ENCODE assay signal across 14 mouse cellular contexts in the genomic region with DNA sequence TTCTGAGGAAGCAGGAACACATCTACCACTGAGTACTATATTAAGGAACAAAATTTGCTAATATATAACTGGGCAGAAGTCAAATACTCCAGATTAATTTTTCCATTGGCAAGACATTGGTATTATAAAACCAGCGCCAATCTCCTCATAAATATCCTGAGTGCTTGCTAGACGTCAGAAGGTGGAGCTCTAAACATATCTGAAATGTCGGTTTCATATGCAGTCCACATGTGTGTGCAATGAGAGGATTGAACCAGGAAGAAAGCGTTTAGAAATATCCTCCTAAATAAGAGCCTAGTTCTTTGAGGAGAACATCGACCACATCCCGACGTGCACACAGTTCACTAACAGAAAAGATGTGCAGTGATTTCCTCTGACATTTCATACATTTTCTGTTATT.
DNase-seq lines count a peak whose midpoint lies in the region; ATAC-seq and TF ChIP-seq lines count a peak whose summit lies in the region.
"Had no signal": no experiment of that assay in that cellular context is flagged by ENCODE, and none has a peak within 500 bp of the region (broad histone marks: within the 10 kb centered on the region; RNA-seq: fewer than 3 reads in every experiment).

No protein-coding gene starts in this region.

- TF ChIP-seq POLR2A in limb, embryonic 14.5 days (IDR thresholded peaks at IDR 0.05; ENCODE audit: borderline replicate concordance, extremely low read depth, insufficient read depth, insufficient read length) = no peak

- no peak for ATAC-seq in kidney, postnatal 0 days (replicated peaks; ENCODE audit: low FRiP score, low read depth)
- ATAC-seq in kidney, embryonic 15.5 days (replicated peaks; ENCODE audit: low FRiP score) = no peak
- ATAC-seq in limb, embryonic 14.5 days (ENCODE audit: low FRiP score, low read depth) = peak; percentile 57
- no peak for ATAC-seq in erythroid progenitor cell, adult 5-6 weeks (replicated peaks; ENCODE audit: low FRiP score, poor library complexity, severe bottlenecking)

- no peak overlapping the region for H3K4me3 ChIP-seq in kidney, postnatal 0 days (replicated peaks; ENCODE audit: low read depth, low read length)
- H3K4me3 ChIP-seq in kidney, embryonic 15.5 days (replicated peaks) = no peak overlapping the region
- no peak overlapping the region for H3K4me3 ChIP-seq in limb, embryonic 14.5 days (replicated peaks; ENCODE audit: low read length)
- H3K4me3 ChIP-seq: heart, embryonic 10.5 days; limb, embryonic 15.5 days had no signal

- peak; percentile 36; the same call in 1 of the 2 replicates for TF ChIP-seq CTCF in kidney, postnatal 0 days (IDR thresholded peaks at IDR 0.05; ENCODE audit: low read depth)

- H3K4me1 ChIP-seq in kidney, postnatal 0 days (replicated peaks; ENCODE audit: insufficient read depth, low read length) = no peaks in the 10 kb centered on the region
- H3K4me1 ChIP-seq in kidney, embryonic 15.5 days = no peaks in the 10 kb centered on the region
- no peaks in the 10 kb centered on the region for H3K4me1 ChIP-seq in limb, embryonic 14.5 days (ENCODE audit: control insufficient read depth, insufficient read depth, low read length)
- H3K4me1 ChIP-seq: heart, embryonic 10.5 days; limb, embryonic 15.5 days had no signal

- DNase-seq in embryo, embryonic 11 days = peak; percentile 42
- no peak for DNase-seq in embryo, embryonic 10 days (ENCODE audit: low spot score)
- no peak for DNase-seq in kidney, postnatal 0 days (ENCODE audit: low spot score)
- DNase-seq in MN1 (ENCODE audit: low spot score) = peak; percentile 19
- DNase-seq in limb, embryonic 14.5 days (ENCODE audit: low spot score) = peak; percentile 53
- no peak for DNase-seq in adrenal gland, adult 8-10 months
- DNase-seq: B cell, adult 2 months; cerebellum, postnatal 14 days; lung, postnatal 4 days; thymus, postnatal 14 days had no signal

- no peak overlapping the region for H3K27ac ChIP-seq in kidney, postnatal 0 days
- no peak overlapping the region for H3K27ac ChIP-seq in kidney, embryonic 15.5 days
- no peak overlapping the region for H3K27ac ChIP-seq in limb, embryonic 14.5 days (replicated peaks; ENCODE audit: low read depth, low read length)
- H3K27ac ChIP-seq: heart, embryonic 10.5 days; limb, embryonic 15.5 days had no signal

- H3K27me3 ChIP-seq in kidney, postnatal 0 days (ENCODE audit: insufficient read depth, low read length) = no peaks in the 10 kb centered on the region
- H3K27me3 ChIP-seq in kidney, embryonic 15.5 days = no peaks in the 10 kb centered on the region
- no peaks in the 10 kb centered on the region for H3K27me3 ChIP-seq in limb, embryonic 14.5 days (ENCODE audit: control insufficient read depth, insufficient read depth, low read length)
- H3K27me3 ChIP-seq: limb, embryonic 15.5 days had no signal

- 78% methylated on average over 7 of the region's 7 CpGs for WGBS in kidney, postnatal 0 days
- 78% methylated on average over 7 of the region's 7 CpGs for whole genome bisulfite sequencing in kidney, embryonic 15.5 days
- WGBS in limb, embryonic 14.5 days = 63% methylated on average over 7 of the region's 7 CpGs

- no peaks in the 10 kb centered on the region for H3K36me3 ChIP-seq in kidney, postnatal 0 days (ENCODE audit: insufficient read depth, low read length)
- no peaks in the 10 kb centered on the region for H3K36me3 ChIP-seq in kidney, embryonic 15.5 days
- no peaks in the 10 kb centered on the region for H3K36me3 ChIP-seq in limb, embryonic 14.5 days (ENCODE audit: control insufficient read depth, insufficient read depth, low read length)
- H3K36me3 ChIP-seq: heart, embryonic 10.5 days; limb, embryonic 15.5 days had no signal

- H3K9me3 ChIP-seq in kidney, postnatal 0 days (replicated peaks; ENCODE audit: low read length) = no peaks in the 10 kb centered on the region
- no peaks in the 10 kb centered on the region for H3K9me3 ChIP-seq in kidney, embryonic 15.5 days (replicated peaks)
- H3K9me3 ChIP-seq in limb, embryonic 14.5 days (ENCODE audit: control insufficient read depth, low read length) = no peaks in the 10 kb centered on the region
- H3K9me3 ChIP-seq: heart, embryonic 10.5 days; limb, embryonic 15.5 days had no signal

- no peak overlapping the region for H3K9ac ChIP-seq in kidney, postnatal 0 days (ENCODE audit: low read depth, low read length)
- H3K9ac ChIP-seq in kidney, embryonic 15.5 days = no peak overlapping the region
- no peak overlapping the region for H3K9ac ChIP-seq in limb, embryonic 14.5 days (ENCODE audit: low read depth, low read length, severe bottlenecking)
- H3K9ac ChIP-seq: limb, embryonic 15.5 days had no signal

- no peak overlapping the region for H3K4me2 ChIP-seq in kidney, postnatal 0 days (ENCODE audit: low read length)
- no peak overlapping the region for H3K4me2 ChIP-seq in kidney, embryonic 15.5 days
- H3K4me2 ChIP-seq in limb, embryonic 14.5 days (replicated peaks; ENCODE audit: low read depth, low read length, severe bottlenecking) = no peak overlapping the region
- H3K4me2 ChIP-seq: limb, embryonic 15.5 days had no signal

Comparison
In these comparisons a context has a peak if more than half of its experiments do, and no peak if none do; other contexts are left out.
1. DNase-seq: peak in embryo, embryonic 11 days (single experiment), MN1 (single experiment) and limb, embryonic 14.5 days (single experiment); none in embryo, embryonic 10 days (single experiment), kidney, postnatal 0 days (single experiment) and adrenal gland, adult 8-10 months (single experiment).